Mouse (Mus musculus): Measurements from ENCODE around the gene Msi2.

GRCm38 (mm10) chr11:88670925-88671324 is 47.4 kb downstream of the Msi2 start:
- TF ChIP-seq CTCF (IDR thresholded peaks at IDR 0.05; ENCODE audit: low read depth, low read length) (no peak), POLR2AphosphoS5 (IDR thresholded peaks at IDR 0.05; ENCODE audit: insufficient replicate concordance, low read depth, low read length) (no peak)
